Mouse (Mus musculus): ENCODE measurements at regions not wholly inside any gene's neighbourhood (a gene's known extent, or its start where the extent isn't known, plus 50 kb on each side); places are given as distances from the start of the nearest gene placed in this dataset.
A peak's percentile ranks its signal among the peaks of the same experiment; 100 is the strongest.

- dilution Hi-C loops (cut with MboI; ENCODE audit: extremely low pct_ligation_motif_present, extremely low pct_unique_long_range_greater_than_20kb, low sequenced_read_pairs) = no loop called here
- no peak for TF ChIP-seq UBTF (IDR thresholded peaks at IDR 0.05; ENCODE audit: low read depth, low read length)
- TF ChIP-seq KAT2A (IDR thresholded peaks at IDR 0.05; ENCODE audit: insufficient replicate concordance, low read length) = no peak
- H3K9me3 ChIP-seq (replicated peaks; ENCODE audit: low read length) = peaks cover 81% of the 10 kb centered on the region
These were observed 184.8 kb upstream of the Gjb5 start for GRCm38 (mm10) chr4:127542771-127543170.

GRCm38 (mm10) chr4:127536952-127537351 lies 179.0 kb upstream of the Gjb5 start:
- Histone ChIP-seq H3K4me1 (ENCODE audit: control insufficient read depth in 1 of 2, insufficient read depth in 2 of 2) (no peaks in the 10 kb centered on the region), H3K36me3 (replicated peaks in 1 of 2; ENCODE audit: control insufficient read depth in 1 of 2, insufficient read depth in 1 of 2, low read length in 1 of 2) (no peaks in the 10 kb centered on the region), H3K9ac (ENCODE audit: insufficient read depth, low read depth) (no peak overlapping the region), H3K9me3 (replicated peaks; ENCODE audit: low read length) (peaks cover 79% of the 10 kb centered on the region), H3K27me3 (replicated peaks) (no peaks in the 10 kb centered on the region), H3K79me2 (replicated peaks; ENCODE audit: control insufficient read depth, extremely low read depth, insufficient read depth, poor library complexity, severe bottlenecking) (no peaks in the 10 kb centered on the region), H3K27ac (ENCODE audit: insufficient read depth, low read depth) (no peak overlapping the region), H3K4me2 (ENCODE audit: insufficient read depth, low read depth, poor library complexity, severe bottlenecking) (no peak overlapping the region), H3K4me3 (replicated peaks in 1 of 3; ENCODE audit: low read depth in 2 of 3, low read length in 2 of 3, poor library complexity in 1 of 3) (no peak overlapping the region)
- in situ Hi-C loops (cut with MboI; ENCODE audit: low pct_ligation_motif_present, low pct_unique_long_range_greater_than_20kb, low sequenced_read_pairs) = no loop called here
- TF ChIP-seq RCOR1 (conservative IDR thresholded peaks at IDR 0.05; ENCODE audit: low read depth, low read length) = no peak
- peak in 1 of 2 experiments; percentile 32; a peak in 2 of 4 replicates for TF ChIP-seq CTCF (conservative IDR thresholded peaks at IDR 0.05 in 1 of 2, IDR thresholded peaks at IDR 0.05 in 1 of 2; ENCODE audit: low read depth in 2 of 2, low read length in 2 of 2)
- DNase-seq (ENCODE audit: extremely low read depth) = no peak
- dilution Hi-C loops (cut with MboI; ENCODE audit: extremely low pct_ligation_motif_present, extremely low pct_unique_long_range_greater_than_20kb, low sequenced_read_pairs) = no loop called here

More at GRCm38 (mm10) chr4:127542771-127543170, 184.8 kb upstream of the Gjb5 start:
- Histone ChIP-seq H3K4me1 (ENCODE audit: control insufficient read depth in 1 of 2, insufficient read depth in 2 of 2) (no peaks in the 10 kb centered on the region), H3K27ac (ENCODE audit: insufficient read depth, low read depth) (no peak overlapping the region), H3K4me3 (replicated peaks in 1 of 3; ENCODE audit: low read depth in 2 of 3, low read length in 2 of 3, poor library complexity in 1 of 3) (no peak overlapping the region), H3K79me2 (replicated peaks; ENCODE audit: control insufficient read depth, extremely low read depth, insufficient read depth, poor library complexity, severe bottlenecking) (no peaks in the 10 kb centered on the region), H3K9ac (ENCODE audit: insufficient read depth, low read depth) (no peak overlapping the region), H3K27me3 (replicated peaks) (no peaks in the 10 kb centered on the region), H3K36me3 (replicated peaks in 1 of 2; ENCODE audit: control insufficient read depth in 1 of 2, insufficient read depth in 1 of 2, low read length in 1 of 2) (no peaks in the 10 kb centered on the region), H3K4me2 (ENCODE audit: insufficient read depth, low read depth, poor library complexity, severe bottlenecking) (no peak overlapping the region)
- no peak for DNase-seq (ENCODE audit: extremely low read depth)
- in situ Hi-C loops (cut with MboI; ENCODE audit: low pct_ligation_motif_present, low pct_unique_long_range_greater_than_20kb, low sequenced_read_pairs) = no loop called here

GRCm38 (mm10) chr4:127535630-127536029 lies 177.6 kb upstream of the Gjb5 start:
- H3K9ac ChIP-seq (ENCODE audit: insufficient read depth, low read depth) = no peak overlapping the region
- no peaks in the 10 kb centered on the region for H3K4me1 ChIP-seq (ENCODE audit: control insufficient read depth in 1 of 2, insufficient read depth in 2 of 2)
- H3K4me3 ChIP-seq (replicated peaks in 1 of 3; ENCODE audit: low read depth in 2 of 3, low read length in 2 of 3, poor library complexity in 1 of 3) = no peak overlapping the region
- H3K79me2 ChIP-seq (replicated peaks; ENCODE audit: control insufficient read depth, extremely low read depth, insufficient read depth, poor library complexity, severe bottlenecking) = no peaks in the 10 kb centered on the region
- dilution Hi-C loops (cut with MboI; ENCODE audit: extremely low pct_ligation_motif_present, extremely low pct_unique_long_range_greater_than_20kb, low sequenced_read_pairs) (no loop called here), in situ Hi-C loops (cut with MboI; ENCODE audit: low pct_ligation_motif_present, low pct_unique_long_range_greater_than_20kb, low sequenced_read_pairs) (no loop called here)
- H3K27ac ChIP-seq (ENCODE audit: insufficient read depth, low read depth) = no peak overlapping the region
- H3K9me3 ChIP-seq (replicated peaks; ENCODE audit: low read length) = peaks cover 78% of the 10 kb centered on the region
- TF ChIP-seq USF1 (IDR thresholded peaks at IDR 0.05; ENCODE audit: low read depth, low read length) (no peak), CTCF (conservative IDR thresholded peaks at IDR 0.05 in 1 of 2, IDR thresholded peaks at IDR 0.05 in 1 of 2; ENCODE audit: low read depth in 2 of 2, low read length in 2 of 2) (peak in 1 of 2 experiments; percentile 22; a peak in 1 of 4 replicates), RCOR1 (conservative IDR thresholded peaks at IDR 0.05; ENCODE audit: low read depth, low read length) (no peak), EP300 (IDR thresholded peaks at IDR 0.05; ENCODE audit: low read length) (no peak), JUN (IDR thresholded peaks at IDR 0.05; ENCODE audit: insufficient read depth, low read depth, low read length) (no peak), POLR2AphosphoS2 (IDR thresholded peaks at IDR 0.05; ENCODE audit: low read depth, low read length) (no peak), CHD1 (IDR thresholded peaks at IDR 0.05; ENCODE audit: low read depth, low read length) (no peak), NELFE (IDR thresholded peaks at IDR 0.05; ENCODE audit: low read depth, low read length) (no peak), JUND (conservative IDR thresholded peaks at IDR 0.05; ENCODE audit: low read depth, low read length) (no peak)
- no peaks in the 10 kb centered on the region for H3K27me3 ChIP-seq (replicated peaks)
- H3K36me3 ChIP-seq (replicated peaks in 1 of 2; ENCODE audit: control insufficient read depth in 1 of 2, insufficient read depth in 1 of 2, low read length in 1 of 2) = no peaks in the 10 kb centered on the region
- no peak overlapping the region for H3K4me2 ChIP-seq (ENCODE audit: insufficient read depth, low read depth, poor library complexity, severe bottlenecking)
- no peak for DNase-seq (ENCODE audit: extremely low read depth)

Measured in CH12.LX (cell line).